Mouse (Mus musculus): ENCODE measurements around the gene Glg1.
"Not testable (repeated sequence)": the region's sequence is repeated elsewhere in the genome, so short reads cannot be mapped to it uniquely, and the experiment has no call there.

Glg1 gene

DNA sequence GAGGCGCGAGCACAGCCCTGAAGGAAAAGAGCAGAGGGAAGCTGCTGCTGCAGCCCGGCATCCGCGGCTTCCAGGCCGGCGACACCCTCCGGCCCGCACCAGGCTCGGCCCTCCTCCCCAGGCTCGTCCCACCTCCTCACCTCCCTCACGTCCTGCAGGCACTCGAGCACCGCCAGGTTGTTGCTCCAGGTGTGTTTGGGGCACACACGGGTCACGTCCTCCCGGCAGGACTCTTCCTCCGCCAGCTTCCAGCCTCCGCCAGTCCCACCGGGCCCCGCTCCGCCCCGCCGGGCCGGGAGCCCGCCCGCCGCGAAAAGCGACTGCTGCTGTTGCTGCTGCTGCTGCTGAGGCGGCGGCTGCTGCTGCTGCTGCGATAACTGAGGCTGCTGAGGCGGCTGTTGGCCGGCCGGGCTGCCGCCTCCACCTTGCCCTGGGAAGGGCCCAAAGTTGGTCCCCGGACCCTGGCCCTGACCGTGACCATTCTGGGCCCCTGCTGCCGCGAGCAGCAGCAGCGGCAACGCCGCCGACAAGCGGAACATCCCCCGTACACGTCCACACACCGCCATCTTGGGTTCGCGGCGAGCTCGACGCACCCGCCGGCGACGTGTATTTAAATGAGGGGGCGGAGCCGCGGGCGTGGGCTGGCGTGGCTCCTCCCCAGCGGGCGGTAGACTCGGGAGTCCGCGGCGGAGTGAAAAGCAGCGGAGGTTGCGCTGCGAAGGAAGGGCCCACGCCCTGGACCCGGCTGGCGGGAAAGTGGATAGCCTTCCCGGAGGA, at the start of gene Glg1:
Gene Glg1 (minus strand): TSS at position 586 of the 777 bp plus-strand sequence.
- DNase-seq (ENCODE audit: low spot score) = peak; percentile 96

DNA sequence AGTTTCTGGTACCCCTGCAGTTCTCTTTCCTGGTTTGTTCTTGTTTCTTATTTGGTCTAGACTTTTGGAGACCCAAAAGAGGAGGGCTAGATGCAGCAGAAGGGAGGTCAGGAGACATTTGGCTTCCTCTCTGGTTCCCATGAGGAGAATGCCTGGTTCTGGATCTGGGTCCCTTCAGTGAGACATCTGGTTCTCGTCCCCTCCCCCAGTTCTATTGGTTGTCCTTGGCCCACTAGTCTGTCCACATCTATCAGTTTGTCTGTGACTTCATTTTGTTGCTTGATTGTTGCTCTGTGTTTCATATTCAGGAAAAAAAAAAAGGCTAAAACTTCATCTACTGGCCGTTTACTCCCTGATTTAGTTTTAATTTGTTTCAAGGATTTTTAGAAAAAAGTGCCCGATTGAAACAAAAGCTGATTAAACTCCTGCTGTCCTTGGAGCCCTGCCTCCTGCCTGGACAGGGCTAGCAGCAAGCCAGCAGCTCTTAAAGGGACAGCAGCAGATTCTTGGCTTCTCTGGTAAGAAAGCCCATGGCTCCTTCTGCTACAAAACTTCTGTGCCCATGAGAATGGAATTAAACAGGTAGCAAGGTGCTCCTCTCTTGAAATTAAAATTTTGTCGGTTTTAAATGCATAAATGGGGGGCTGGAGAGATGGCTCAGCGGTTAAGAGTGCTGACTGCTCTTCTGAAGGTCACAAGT, 46.2 kb upstream of the Glg1 start:
- peak; percentile 35 for DNase-seq (ENCODE audit: low spot score)

DNA sequence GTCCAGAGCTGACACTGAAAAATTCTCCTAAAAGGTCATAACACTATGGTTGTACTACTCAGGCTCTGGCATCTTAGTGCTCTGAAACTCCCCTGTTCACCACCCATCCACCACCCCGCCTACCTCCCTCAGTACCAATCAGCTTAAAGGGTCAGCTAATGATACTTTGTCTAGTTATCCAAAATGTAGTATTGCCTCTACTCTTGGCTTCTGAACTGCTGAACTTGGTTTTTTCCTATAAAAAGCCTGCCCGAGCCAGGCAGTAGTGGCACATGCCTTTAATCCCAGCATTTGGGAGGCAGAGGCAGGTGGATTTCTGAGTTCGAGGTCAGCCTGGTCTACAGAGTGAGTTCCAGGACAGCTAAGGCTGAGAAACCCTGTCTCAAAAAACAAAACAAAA, 45.3 kb upstream of the Glg1 start:
- no peak for DNase-seq (ENCODE audit: low spot score)

DNA sequence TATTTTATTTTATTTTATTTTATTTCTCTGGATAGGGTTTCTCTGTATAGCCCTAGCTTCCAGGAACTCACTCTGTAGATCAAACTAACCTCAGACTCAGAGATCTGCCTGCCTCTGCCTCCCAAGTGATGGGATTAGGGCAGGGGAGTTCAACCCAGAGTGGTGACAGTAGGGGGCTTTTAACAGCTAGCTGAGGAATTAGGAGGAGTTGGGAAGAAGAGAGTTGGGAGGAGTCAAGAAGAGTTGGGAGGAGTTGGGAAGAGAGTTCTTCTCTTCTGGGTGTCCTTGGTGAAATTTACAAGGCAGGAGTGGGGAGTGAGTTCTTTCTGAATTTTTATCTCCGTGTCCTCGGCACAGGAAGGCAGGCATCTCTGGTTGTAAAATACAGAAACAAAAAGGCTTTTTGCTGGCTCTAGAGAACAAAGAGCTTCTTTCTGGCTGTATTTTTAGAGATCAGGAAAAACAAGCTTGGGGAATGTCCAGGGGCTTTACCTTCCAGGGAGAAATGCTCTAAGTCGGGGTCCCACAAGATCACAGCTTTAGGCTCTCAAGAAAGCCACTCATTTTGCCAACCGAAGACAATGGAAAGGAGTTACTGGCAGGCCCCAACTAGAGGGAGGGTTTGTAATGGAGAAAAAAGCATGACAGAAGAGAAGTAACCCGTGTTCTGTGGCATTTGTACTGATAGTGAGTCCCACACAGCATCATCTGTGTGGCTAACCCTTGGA, 44.2 kb upstream of the Glg1 start:
- DNase-seq (ENCODE audit: low spot score) = not testable (repeated sequence)

DNA sequence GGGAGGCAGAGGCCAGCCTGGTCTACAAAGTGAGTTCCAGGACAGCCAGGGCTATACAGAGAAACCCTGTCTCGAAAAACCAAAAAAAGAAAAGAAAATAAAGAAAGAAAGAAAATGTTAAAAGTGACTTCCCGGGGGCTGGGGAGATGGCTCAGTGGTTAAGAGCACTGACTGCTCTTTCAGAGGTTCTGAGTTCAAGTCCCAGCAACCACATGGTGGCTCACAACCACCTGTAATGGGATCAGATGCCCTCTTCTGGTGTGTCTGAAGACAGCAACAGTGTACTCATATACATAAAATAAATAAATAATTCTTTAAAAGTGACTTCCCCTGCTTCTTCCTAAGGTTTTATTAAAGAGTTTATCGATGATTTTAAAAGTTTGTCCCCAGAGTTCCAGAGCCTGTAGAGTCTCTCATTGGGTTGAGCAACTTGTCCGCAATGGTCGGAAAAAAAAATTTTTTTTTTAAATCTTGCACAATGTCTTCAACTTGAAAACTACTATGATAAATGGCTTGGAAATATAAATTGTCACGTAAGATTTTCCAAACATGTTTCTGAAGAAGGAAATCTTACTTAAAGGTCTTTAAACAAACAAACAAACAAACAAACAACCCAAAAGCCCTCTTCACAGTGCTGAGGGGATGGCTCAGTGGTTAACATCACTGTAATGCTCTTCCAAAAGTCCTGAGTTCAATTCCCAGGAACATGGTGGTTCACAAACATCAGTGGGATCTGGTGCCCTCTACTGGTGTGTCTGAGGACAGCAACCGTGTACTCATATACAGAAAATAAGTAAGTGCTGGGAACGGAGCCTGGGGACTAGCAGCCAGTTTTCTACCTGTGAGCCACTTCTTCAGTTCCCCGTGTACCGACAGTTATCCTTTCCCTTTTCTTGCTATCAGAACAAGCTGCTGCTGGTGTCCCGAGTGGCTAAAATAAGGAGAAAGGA, 41.9 kb upstream of the Glg1 start:
- no peak for DNase-seq (ENCODE audit: low spot score)

DNA sequence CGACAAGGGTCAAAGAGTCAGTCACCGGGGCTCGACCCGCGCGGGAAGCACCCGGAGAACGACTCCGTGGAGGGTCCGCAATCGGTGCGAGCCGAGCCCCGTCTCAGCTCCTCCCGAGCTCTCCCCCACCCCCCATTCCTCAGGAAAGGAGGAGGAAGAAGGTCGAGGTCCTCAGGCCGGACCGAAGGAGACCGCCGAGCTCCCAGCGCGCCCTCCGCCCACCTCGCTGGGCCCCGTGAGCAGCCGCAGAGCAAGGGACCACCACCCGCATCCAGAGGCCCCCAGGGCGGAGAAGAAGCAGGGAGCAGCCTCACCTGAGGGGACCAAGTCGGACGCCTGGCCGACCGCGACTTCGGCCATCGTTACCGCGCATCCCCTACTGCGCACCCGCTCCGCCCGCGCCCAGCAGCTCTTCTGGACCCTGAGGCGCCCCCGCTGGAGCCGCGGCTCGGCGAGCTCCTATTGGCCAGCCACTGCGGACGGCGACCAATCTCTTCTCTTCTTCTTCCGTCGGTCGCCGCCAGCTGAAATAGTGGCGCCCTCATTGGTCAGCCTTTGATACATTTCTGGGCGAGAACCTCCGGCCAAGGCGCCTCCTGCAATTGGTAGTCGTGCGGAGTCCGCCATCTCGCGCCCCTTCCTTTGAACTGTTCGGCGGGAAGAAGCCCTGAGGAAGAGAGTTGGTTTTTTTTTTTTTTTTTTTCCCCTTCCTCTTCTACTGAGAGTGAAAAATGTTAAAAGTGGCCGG, 41.0 kb upstream of the Glg1 start, which contains the start of gene Rfwd3:
Gene Rfwd3 (minus strand): TSS at position 402 of the 748 bp plus-strand sequence.
- peak; percentile 96 for DNase-seq (ENCODE audit: low spot score)

DNA sequence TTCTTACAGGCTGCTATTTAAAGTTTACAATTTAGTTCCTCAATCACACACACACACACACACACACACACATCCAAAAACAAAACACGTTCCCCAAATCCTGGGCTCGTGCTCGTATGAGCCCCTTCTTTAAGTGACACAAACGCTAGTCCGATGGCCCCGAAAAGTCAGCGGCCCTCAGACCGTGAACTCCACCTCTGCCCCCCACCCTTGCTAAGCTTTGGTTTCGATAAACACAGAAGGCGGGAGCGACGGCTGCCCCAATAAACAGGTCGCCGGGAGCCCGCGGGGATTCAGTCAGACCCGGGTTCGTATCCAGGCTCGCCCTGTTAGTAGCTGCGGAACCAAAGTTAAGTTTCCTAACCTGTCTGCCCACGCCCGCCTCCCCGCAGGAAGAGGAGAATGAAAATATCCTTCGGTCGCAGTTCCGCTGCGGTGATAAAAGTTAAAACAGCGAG, 40.4 kb upstream of the Glg1 start:
- DNase-seq (ENCODE audit: low spot score) = peak; percentile 52

DNA sequence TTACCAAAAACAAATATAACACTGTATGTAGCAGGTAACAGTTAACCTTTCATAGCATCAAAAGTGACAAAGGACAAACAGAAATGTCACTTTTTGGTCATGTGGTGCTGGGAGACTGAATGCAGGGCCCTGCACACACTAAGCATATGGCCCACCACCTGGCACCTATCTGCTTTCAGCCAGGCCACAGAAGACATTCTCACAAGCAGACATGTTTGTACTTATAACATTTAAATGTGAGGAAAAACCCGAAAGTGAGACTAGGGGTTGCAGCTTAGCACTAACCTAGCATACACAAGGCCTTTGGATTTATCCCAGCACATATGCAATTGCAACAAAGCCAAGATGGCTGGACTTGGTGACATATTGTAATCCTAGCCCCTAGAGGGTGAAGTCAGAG, 39.0 kb upstream of the Glg1 start:
- no peak for DNase-seq (ENCODE audit: low spot score)

DNA sequence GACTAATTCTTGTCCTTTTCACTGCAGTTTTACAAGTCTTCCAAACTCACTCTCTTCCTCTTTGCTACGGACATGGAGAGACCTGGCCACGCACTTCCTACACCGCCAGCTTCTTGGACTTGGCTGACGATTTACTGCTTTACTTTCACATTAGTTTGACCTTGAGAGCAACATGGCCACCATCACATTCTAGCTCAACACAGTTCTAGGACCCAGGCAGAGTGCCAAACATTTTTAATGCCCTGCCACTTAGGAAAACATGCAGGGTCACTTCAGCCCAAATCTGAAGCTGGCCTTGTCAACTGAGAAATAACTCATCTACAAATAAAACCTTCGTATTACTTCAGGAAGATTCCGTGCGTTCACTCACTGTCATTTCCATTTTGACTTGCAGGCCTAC, 32.7 kb upstream of the Glg1 start:
- DNase-seq (ENCODE audit: low spot score) = peak; percentile 36

DNA sequence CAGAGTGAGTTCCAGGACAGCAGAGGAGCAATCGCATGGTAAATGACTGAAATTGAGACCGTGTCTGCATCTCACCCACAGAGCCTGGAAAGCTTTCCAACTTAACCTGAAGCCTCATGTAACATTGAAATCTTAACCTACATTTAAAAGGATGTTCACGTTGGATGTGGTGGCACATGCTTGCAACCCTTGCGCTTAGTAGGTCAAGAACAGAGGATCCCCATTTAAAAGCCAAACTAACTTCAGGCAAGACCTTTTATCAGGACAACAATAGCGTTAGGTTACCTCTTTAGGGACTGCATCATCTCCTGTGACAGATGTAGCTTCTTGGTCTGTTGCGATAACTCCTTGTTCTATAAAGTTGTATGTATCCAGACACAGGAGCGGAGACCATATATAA, 31.6 kb upstream of the Glg1 start:
- DNase-seq (ENCODE audit: low spot score) = no peak

DNA sequence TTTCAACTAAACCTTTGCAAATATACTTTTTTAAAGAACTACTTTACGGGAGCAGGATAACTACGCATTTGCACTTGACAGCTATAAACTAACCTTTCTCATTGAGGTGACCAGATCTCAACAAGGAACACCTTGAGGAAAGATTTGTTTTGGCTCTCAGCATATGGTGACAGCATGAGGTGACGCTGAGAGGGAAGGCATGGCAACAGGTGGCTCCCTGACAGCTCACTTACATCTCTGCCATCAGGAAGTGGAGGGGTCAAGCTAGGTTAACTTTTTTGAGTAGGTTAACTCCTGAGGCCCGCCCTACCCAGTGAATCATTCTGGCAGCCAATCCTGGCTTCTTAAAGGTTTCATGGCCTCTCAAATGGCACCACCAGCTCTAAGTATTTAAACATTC, 26.6 kb upstream of the Glg1 start:
- no peak for DNase-seq (ENCODE audit: low spot score)

DNA sequence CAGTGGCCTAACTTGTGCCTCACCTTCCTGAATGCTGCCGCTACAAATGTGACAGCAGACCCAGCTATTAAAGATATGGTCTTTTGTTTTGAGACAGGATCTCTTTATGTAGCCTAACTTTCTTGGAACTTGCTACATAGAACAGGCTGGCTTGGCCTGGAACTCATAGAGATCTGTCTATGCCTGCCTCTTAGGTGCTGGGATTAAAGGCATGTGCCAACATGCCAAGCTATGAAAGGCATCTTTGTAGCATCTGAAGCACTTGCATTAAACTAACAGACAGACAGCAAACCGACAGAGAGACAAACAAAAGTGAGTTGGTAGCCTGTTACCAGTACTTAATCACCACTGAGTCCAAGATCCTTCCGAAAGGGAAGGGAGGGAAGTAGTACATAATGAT, 23.1 kb upstream of the Glg1 start:
- no peak for DNase-seq (ENCODE audit: low spot score)

DNA sequence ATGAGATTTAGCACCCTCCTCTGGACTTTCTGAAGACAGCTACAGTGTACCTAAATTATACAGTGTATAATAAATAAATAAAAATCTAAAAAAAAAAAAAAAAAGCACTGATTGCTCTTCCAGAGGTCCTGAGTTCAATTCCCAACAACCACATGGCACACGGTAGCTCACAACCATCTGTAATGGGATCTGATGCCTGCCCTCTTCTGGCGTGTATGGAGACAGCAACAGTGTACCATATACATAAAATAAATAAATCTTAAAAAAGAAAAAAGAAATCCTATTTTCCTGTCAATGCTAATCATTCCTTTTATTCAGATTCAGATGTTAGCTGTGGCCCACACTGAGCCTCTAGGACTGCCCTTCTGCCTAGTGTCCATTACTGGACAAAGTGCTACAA, 9.3 kb upstream of the Glg1 start:
- DNase-seq (ENCODE audit: low spot score) = no peak

DNA sequence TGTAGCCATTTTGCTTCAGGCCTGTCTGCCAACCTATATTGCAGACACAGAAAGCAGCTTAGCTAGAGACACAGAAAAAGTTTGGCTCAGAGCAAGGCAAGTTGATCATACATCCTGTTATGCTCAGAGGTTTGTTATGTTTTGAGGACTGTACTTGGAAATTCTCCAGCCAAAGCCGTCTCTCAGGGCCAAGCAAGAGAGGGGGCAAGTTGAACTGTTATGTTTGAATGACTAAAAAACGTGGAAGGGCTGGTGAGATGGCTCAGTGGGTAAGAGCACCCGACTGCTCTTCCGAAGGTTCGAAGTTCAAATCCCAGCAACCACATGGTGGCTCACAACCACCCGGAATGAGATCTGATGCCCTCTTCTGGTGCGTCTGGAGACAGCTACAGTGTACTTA, 7.1 kb upstream of the Glg1 start:
- not testable (repeated sequence) for DNase-seq (ENCODE audit: low spot score)

DNA sequence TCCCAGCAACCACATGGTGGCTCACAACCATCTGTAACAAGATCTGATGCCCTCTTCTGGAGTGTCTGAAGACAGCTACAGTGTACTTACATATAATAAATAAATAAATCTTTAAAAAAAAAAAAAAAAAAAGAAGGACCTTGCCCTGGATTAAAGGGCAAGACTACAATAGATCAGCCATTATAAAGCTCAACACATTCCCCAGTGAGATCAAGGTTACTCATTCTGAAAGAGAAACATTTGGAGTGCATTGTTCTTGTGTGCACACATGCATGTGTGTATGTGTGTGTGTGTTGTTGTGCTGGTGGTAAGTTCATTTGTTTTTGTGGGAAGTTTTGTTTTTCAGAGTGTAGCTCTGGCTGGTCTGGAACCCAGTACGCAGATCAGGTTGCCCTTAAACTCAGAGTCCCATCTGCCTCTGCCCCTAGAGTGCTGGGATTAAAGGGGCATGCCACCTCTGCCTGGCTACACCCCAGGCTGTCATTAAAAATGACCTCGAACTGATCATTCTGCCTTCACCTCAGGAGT, 5.7 kb upstream of the Glg1 start:
- no peak for DNase-seq (ENCODE audit: low spot score)

DNA sequence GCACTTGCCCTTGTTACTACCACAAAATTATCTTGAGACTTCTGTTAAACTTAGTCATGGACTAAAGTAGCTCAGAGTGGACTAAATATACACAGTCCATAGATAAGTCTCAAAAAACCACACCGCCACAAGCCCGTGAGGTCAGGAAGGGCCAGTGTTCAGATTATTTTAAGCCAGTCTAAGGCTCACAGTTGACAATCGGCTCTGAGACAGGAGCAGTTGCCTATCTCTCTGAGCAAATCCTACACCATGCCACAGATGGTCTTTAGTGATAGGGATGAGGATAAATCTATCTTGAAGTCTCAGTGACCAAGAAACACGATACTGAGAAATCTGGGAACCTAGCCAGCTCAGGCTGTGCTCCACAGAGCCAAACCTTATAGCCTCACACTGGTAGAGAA, 3.0 kb upstream of the Glg1 start:
- no peak for DNase-seq (ENCODE audit: low spot score)

DNA sequence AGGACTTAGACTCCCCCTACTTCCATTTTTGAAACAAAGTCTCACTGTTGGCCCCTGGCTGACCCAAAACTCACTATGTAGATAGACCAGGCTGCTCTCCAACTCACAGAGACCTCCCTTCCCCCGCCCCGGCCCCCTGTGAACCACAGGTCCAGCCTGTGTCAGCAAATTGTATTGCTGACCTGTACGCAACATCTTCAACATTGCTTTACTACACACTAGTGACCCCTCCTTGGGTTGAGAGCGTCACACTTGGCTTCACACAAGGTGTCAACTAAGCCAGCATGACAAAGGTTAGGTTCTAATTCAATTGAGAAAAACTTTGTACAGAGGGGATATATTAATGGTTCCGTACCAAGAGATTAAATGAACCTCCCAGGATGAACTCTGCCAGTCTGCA, 1.2 kb upstream of the Glg1 start:
- no peak for DNase-seq (ENCODE audit: low spot score)

DNA sequence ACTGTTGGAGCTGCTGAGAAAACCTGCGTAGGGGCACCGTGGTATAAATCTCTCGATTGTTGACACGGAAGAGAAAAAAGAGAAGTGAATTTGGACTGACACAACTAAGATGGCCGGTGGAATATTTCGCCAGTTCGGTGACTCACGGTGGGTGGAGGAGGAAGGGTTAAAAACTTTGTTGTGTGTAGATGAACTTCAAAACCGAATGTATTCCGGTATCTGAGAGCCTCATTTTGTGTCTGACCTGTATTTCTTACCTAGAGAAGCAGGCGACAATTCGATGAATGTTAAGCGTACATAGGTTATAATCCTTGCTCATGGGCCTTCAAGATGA, 359 bp upstream of the Glg1 start:
- DNase-seq (ENCODE audit: low spot score) = no peak

DNA sequence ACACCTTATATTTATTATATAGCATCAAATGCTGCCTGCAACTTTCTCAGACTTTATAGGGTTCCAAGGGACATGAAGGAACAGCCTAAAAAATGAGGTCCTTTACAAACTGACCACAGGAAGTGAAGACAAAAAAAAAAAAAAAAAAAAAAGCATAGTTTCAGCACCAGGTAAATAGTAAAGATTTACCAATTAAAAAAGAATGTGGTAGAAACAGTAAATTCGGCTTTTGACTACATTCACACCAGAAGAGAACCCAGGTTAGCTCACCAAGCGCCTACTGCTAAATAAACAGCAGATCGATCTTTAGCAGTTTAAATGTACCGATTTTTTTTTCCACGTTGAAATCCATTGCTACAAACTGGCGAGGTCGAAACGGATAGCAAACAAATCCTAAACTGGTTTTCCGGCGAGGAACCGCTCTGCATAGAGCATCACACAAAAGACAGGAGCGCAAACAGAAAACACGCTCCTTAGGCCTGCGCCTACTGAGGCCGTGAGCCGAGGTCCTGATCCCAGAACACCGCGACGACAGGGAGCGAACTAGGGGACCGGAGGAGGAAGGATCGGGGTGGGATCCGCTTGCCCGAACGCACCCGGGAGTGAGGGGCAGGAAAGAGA, 896 bp downstream of the Glg1 start:
- no peak for DNase-seq (ENCODE audit: low spot score)

DNA sequence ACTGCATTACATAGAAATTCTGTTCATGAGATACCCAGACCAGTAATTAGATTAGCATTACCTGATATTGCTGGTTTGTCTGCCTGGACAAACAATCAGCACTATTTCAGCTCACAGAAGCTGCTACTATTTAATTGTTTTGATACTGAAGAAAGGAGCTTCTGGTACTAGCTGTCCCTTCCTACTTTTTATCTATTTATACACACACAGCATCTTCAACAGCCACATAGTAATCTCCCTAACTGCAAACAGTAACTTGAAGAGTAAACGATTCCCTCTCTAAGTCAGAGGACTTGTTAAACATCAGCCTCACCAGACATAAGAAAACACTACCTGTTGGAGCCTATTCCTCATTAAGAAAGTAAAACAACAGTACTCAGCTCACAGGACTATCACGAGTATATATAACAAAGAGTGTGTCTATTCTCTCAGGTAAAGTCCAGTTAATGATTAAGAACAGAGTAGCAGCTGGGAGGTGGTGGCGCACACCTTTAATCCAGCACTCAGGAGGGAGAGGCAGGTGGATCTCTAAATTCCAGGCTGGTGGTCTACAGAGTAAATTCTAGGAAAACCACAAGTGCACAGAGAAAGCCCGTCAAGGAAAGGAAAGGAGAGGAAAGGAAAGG, 6.4 kb downstream of the Glg1 start:
- no peak for DNase-seq (ENCODE audit: low spot score)
